Mouse (Mus musculus): ENCODE results near the gene Bend7.

DNA sequence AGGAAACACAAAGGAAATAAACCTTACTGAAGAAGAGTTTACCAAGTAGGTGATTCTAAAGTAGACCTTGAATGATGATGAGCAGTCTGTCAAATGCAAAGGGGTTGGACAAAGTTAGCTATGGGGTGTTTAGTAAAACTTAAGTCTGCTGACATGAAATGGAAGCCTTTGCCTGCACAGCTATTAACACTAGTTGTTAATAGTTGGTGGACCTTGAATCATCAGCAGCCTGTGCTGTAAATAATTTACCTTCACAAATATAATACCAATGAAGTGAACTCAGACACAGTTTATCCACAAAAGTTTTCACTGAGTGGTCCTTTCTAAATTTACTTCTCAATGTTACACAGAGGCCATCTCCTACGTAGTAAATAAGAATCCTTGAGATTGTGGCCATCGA lies 52.7 kb downstream of the Bend7 start:
- TF ChIP-seq POLR2A (IDR thresholded peaks at IDR 0.05; ENCODE audit: low read depth, low read length) (no peak), CTCF (IDR thresholded peaks at IDR 0.05; ENCODE audit: extremely low read depth, insufficient read length, insufficient replicate concordance, low read depth, low read length) (no peak)
